Mouse (Mus musculus) hindbrain, embryonic 13.5 days (tissue): ENCODE results near the gene Cldn34a. TPM values are rescaled to one million over a fixed set of nuclear protein-coding genes. Genes with fewer than 3 reads are reported as not detected.
"Not testable (repeated sequence)": the region's sequence is repeated elsewhere in the genome, so short reads cannot be mapped to it uniquely, and the experiment has no call there.

Experiments
- ATAC-seq: fragments of 200-750 bp; cut with Nextera tagmentation; 2 replicates; pipeline ENCODE4 v1.8.0; 2017; ENCODE audit warnings: moderate TSS enrichment; ENCODE audit not compliant: low FRiP score
- H3K27ac ChIP-seq: fragments of 300-500 bp; sonication (generic); 2 replicates; pipeline ENCODE4 v1.5.1; 2015; ENCODE audit warnings: inconsistent platforms, mild to moderate bottlenecking, moderate library complexity
- H3K27me3 ChIP-seq: fragments of 300-500 bp; sonication (generic); 2 replicates; pipeline ENCODE4 v1.6.1; 2015; ENCODE audit warnings: mild to moderate bottlenecking, inconsistent platforms
- H3K36me3 ChIP-seq: fragments of 300-500 bp; sonication (generic); 2 replicates; pipeline ENCODE4 v1.6.1; 2015; ENCODE audit warnings: mild to moderate bottlenecking, inconsistent platforms
- H3K4me1 ChIP-seq: fragments of 300-500 bp; sonication (generic); replicated peaks from 2 replicates; pipeline ENCODE4 v1.6.1; 2015; ENCODE audit warnings: inconsistent platforms
- H3K4me2 ChIP-seq: fragments of 300-500 bp; sonication (generic); 2 replicates; pipeline ENCODE4 v1.6.1; 2015; ENCODE audit warnings: inconsistent platforms, mild to moderate bottlenecking, moderate library complexity
- H3K4me3 ChIP-seq: fragments of 300-500 bp; sonication (generic); 2 replicates; pipeline ENCODE4 v1.5.1; 2015; ENCODE audit warnings: mild to moderate bottlenecking, inconsistent platforms
- H3K9ac ChIP-seq: fragments of 300-500 bp; sonication (generic); 2 replicates; pipeline ENCODE4 v1.6.1; 2015; ENCODE audit warnings: mild to moderate bottlenecking, inconsistent platforms
- H3K9me3 ChIP-seq: fragments of 300-500 bp; sonication (generic); 2 replicates; pipeline ENCODE4 v1.6.1; 2016; ENCODE audit warnings: inconsistent platforms
- WGBS: fragments of 180-500 bp; shearing (Covaris S2); methylation state at CpG from one replicate; pipeline ENCODE4 v1.1.7; 2015; 5-methylcytosine and 5-hydroxymethylcytosine counted together
- polyA plus RNA-seq: library from polyadenylated mRNA; unstranded; fragments of >200 nt; fragmentation: Nextera tagmentation; extraction: Ambion mirVana; gene quantifications from 2 replicates; pipeline ENCODE4 v1.2.1, GENCODE M21; 2015

The Cldn34a gene
- not detected in 2 replicates for polyA plus RNA-seq

DNA sequence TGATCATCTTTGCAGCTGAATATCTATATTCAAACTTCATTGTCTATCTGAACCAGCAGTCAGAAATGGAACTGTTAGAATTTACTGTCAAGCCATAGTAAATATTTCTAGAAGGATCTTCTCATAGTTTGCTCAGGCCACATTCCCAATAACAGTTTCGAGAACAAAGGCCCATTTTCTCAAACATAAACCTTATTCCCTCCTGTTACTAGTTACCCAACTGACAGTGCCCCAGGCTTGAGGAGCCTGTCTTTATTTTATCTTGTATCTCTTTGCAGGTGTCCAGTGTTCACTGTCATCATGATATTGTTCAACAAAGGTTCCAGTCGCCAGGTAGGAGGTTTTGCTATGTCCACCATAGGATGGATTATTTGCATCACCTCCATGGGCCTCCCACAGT, at the start of gene Cldn34a:
Cldn34a (plus strand) TSS at position 301 of the 400 bp plus-strand sequence.
- no peak within 1 kb of the TSS for H3K9ac ChIP-seq
- 76% methylated on average over 2 of the region's 2 CpGs for WGBS
- H3K9me3 ChIP-seq = no peaks in the 10 kb centered on the region
- H3K27ac ChIP-seq = no peak within 1 kb of the TSS
- H3K36me3 ChIP-seq = no peaks in the 10 kb centered on the region
- no peak for ATAC-seq
- H3K4me1 ChIP-seq = no peaks in the 10 kb centered on the region
- H3K4me2 ChIP-seq = no peak within 1 kb of the TSS
- no peak within 1 kb of the TSS for H3K4me3 ChIP-seq
- H3K27me3 ChIP-seq = peaks cover 21% of the 10 kb centered on the region; the same call in 1 of the 2 replicates

DNA sequence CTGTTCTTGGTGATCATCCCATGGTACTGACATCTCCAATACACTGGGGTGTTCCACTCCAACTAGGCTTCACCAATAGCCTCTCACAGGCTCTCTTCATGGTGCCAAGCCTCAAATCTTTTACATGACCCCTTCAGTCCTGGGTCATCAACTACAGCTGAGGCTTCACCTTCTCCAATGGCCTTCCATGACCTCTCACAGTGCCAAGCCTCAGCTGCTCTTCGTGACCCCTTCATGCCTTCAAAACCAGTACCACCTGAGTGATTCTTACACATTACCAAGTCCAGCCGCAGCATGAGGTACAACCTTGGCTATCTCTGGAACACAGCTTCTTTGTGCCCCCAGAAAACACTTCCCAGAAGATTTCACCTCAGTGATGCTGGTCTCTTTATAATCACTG, 44.5 kb upstream of the Cldn34a start:
- not testable (repeated sequence) for H3K9me3 ChIP-seq, H3K4me1 ChIP-seq, H3K36me3 ChIP-seq, H3K27me3 ChIP-seq, ATAC-seq, H3K4me3 ChIP-seq, H3K4me2 ChIP-seq, H3K9ac ChIP-seq, H3K27ac ChIP-seq
- WGBS = 83% methylated on average over 2 of the region's 2 CpGs

DNA sequence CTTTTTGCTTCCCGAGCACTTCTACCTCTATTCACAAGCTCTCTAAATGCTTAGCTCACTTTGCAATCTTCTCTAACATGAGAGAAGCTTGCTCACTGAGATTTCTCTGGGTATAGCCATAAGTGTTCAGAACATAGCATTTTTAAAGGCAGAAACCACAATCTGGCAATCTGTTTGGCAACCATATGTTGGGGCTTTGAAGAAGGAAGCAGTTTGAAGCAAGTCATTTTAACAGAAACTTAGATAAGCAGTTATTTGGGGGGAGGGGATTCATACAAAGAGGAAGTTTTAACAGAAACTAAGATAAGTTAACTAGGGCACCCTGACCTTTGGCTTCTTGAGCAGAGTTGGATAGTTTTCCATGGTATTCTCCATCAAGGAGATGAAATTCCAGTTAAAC, 17.4 kb upstream of the Cldn34a start:
- Histone ChIP-seq H3K27me3 (peaks cover 59% of the 10 kb centered on the region), H3K27ac (no peak overlapping the region), H3K4me2 (no peak overlapping the region), H3K4me1 (no peaks in the 10 kb centered on the region), H3K36me3 (no peaks in the 10 kb centered on the region), H3K9me3 (no peaks in the 10 kb centered on the region), H3K9ac (no peak overlapping the region), H3K4me3 (no peak overlapping the region)
- WGBS = 88% methylated on average over 1 of the region's 1 CpGs
- no peak for ATAC-seq

DNA sequence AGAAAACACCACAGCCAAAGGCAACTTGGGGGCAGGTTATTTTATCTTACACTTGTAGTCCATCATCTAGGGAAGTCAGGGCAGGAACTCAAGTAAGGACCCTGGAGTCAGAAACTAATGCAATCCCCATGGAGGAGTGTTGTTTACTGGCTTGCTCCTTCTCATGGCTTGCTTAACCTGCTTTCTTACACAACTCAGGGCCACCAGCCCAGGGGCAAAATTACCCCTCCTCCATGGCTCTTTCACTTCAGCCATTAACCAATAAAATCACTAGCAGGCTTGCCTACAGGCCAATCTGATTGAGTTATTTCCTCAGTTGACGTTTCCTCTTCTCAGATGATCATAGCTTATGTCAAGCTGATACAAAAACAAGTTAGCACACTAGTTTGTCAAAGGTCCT, 15.0 kb upstream of the Cldn34a start:
- Histone ChIP-seq H3K4me3 (no peak overlapping the region), H3K9ac (no peak overlapping the region), H3K27me3 (peaks cover 44% of the 10 kb centered on the region; the same call in 1 of the 2 replicates), H3K4me1 (no peaks in the 10 kb centered on the region), H3K4me2 (no peak overlapping the region), H3K9me3 (no peaks in the 10 kb centered on the region), H3K27ac (no peak overlapping the region), H3K36me3 (no peaks in the 10 kb centered on the region)
- 75% methylated on average over 1 of the region's 1 CpGs for WGBS
- no peak for ATAC-seq

DNA sequence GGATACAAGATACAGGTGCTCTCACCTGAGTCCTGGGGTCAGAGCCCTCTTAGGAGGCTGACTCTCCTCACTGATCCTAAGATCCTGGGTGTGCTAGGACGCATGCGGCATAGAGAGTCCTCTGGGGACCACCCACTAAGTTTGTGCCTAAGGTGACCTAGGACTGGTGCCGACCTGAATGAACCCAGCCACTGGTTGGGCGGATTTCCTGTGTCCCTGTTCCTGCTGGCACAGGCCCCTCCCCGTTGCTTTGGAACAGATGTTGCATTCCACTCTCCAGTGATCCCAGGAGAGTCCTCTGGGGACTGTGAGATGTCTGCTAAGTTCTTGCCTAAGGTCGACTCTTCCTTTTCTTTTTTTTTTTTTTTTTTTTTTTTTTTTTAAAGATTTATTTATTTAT, 5.7 kb upstream of the Cldn34a start:
- H3K4me1 ChIP-seq = no peaks in the 10 kb centered on the region
- no peak overlapping the region for H3K9ac ChIP-seq
- H3K27me3 ChIP-seq = peaks cover 5% of the 10 kb centered on the region; the same call in 1 of the 2 replicates
- ATAC-seq = no peak
- no peaks in the 10 kb centered on the region for H3K9me3 ChIP-seq
- no peak overlapping the region for H3K4me3 ChIP-seq
- no peak overlapping the region for H3K4me2 ChIP-seq
- 75% methylated on average over 6 of the region's 6 CpGs for WGBS
- H3K27ac ChIP-seq = no peak overlapping the region
- H3K36me3 ChIP-seq = no peaks in the 10 kb centered on the region

Other genes with a start within 250 kb of the Cldn34a start
- 26.5 and 26.6 TPM in 2 replicates for gene Kantr, start 235.8 kb upstream of the Cldn34a start, polyA plus RNA-seq
- 55.6 and 56.5 TPM in 2 replicates for gene Tspyl2, start 220.9 kb upstream of the Cldn34a start, polyA plus RNA-seq
- 8.9 and 10.1 TPM in 2 replicates for gene Gpr173, start 194.6 kb upstream of the Cldn34a start, polyA plus RNA-seq
- 75.2 and 81.5 TPM in 2 replicates for gene Shroom2, start 206.1 kb downstream of the Cldn34a start, polyA plus RNA-seq
- 0.16 TPM in 1 of 2 replicates, not detected in the other for gene Gpr143, start 218.6 kb downstream of the Cldn34a start, polyA plus RNA-seq